Mouse (Mus musculus): ENCODE data around the gene Tmem51.

The Tmem51 gene

GRCm38 (mm10) chr4:142081631-142082283 lies 2.3 kb downstream of the Tmem51 start:
- DNase-seq (ENCODE audit: low spot score in 2 of 2): no peak

GRCm38 (mm10) chr4:142080901-142081630 lies 3.0 kb downstream of the Tmem51 start:
- peak in 1 of 2 experiments; percentile 29 for DNase-seq (ENCODE audit: low spot score in 2 of 2)

DNA sequence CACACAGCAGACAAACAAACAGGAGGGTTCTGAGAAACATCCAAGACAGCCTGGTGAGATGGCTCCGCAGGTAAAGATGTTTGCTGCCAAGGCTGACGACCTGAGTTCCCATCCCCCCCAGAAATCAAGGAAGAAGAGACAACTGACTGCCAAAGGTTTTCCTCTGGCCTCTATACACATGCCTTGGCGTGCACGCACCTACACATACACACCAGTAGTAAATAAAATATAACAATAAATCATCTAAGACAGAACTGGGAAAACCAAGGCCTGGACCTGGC lies 3.7 kb downstream of the Tmem51 start:
- DNase-seq (ENCODE audit: low spot score in 2 of 2): no peak

- DNase-seq (ENCODE audit: low spot score in 2 of 2): no peak
These were observed 4.2 kb downstream of the Tmem51 start for GRCm38 (mm10) chr4:142079629-142080486.

DNA sequence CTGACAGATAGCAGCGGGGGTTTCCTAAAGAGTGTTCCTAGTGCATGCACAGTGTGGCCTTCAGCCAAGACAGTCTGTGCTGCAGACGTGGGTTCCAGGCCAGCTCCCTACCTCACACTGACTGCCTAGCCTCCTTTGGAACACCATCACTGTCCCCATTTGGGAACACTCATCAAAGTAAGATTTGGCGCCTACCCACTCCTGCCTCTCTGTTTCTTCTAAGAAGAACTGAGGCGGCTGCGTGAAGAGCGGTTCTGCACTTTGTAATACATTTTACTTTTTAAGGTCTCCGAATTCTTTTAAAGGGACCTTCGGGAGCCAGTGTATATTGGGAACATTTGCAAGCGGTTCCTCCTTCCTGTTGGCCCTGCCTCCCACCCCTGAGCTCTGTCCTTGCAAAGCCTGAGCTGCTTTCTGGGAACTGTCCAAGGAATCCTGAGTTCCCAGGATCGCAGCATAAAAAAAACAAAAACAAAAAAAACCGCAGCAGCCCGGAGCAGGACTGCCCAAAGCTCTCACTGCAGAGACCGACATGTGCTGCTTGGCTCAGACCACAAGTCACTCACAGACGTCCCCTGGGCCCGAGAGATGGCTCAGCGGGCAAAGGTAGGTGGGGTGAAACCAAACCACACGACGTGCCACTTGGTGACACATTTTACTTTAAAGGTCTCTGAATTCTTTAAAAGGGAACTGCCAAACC lies 6.4 kb downstream of the Tmem51 start:
- DNase-seq (ENCODE audit: low spot score in 2 of 2): peak in 1 of 2 experiments; percentile 23

DNA sequence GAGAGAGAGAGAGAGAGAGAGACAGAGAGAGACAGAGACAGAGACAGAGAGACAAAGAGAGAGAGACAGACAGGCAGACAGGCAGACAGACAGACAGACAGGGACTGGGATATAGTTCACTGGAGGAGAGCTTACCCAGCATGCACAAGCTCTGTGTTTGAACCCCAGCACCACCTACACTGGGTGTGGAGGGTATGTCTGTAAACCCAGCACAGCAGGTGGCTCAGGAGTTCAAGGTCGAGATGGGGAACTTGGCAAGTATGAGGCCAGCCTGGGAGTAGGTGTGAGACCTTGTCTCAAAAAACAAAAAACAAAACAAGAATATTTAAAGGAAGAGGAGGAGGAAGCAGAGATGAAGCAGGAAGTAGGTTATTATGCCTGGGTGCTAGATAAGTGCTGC lies 7.2 kb downstream of the Tmem51 start:
- no peak for DNase-seq (ENCODE audit: low spot score in 2 of 2)

GRCm38 (mm10) chr4:142075931-142076330 lies 8.2 kb downstream of the Tmem51 start:
- DNase-seq (ENCODE audit: low spot score in 2 of 2): no peak

DNA sequence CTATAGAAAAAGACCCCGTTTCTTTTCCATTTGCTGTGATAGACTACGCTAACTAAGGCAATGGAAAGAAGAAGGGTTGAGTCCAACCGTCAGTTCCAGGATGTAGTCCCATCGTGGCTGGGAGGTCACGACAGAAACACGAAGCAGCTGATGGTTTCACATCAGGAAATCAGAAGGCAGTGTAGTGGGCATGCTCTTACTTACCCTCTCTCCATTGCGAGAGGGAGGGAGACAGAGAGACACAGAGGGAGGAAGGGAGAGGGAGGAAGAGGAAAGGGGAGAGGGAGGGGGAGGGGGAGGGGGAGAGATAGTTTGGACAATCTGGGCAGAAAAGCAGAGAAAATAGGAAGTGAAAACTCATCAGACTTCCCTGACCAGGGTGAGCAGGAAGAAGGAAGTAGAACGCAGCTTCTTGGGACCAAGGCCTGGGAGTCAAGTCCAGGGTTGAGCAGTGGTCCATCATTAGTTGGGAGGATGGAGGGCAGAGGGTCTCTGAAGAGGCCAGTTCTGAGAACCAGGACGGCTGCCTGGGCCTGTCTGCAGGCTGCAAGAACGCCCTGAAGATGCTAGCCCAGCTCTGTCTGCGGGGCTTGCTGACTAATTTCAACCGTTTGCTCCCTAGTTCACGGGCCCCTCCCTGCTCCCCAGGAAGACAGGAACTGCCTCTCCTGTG lies 9.9 kb downstream of the Tmem51 start:
- DNase-seq (ENCODE audit: low spot score in 2 of 2): no peak

- DNase-seq (ENCODE audit: low spot score in 2 of 2): no peak
These were observed 12.7 kb downstream of the Tmem51 start for GRCm38 (mm10) chr4:142071243-142071991.

GRCm38 (mm10) chr4:142070840-142071239 lies 13.3 kb downstream of the Tmem51 start:
- DNase-seq (ENCODE audit: low spot score in 2 of 2): no peak

DNA sequence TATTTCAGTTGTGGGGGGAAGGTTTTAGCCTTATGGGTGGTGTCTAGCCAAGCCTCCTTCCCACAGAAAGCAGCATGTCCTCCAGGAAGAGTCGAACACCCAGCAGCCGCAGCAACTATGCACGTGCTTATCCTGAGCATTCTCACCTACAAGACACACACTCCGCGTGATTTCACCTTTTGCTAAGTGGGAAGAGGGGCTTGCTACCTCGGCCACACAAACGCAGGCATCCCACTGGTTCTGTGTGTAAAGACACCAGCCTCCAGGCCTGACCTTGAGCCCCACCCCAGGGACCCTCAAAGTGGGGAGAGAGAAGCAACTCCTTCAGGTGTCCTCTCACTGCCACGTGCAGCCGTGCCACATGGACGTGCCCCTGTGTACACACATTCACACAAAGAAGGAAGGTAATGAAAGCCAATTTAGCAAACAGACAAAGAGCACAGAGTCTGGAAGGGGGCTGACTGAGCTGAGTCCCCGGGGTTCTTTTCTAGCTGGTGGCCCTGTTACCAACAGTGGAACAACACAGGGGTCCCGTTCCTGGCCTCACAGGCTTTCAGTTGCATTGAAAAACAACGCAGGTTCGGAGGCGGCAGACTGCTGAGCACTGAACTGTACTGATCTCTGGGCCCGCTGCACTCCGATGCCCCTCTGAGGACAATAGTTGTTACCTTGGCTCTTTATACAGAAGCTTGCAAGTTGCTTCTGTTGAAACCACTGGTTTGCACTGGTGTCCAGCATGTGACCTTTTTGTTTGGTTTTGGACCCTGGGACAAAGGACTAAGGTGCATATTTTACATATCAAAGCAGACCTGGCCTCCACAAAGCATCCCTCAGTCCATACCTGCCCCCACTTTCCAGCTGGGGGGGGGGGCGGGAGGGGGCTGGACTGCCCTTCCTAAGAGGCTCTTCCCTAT lies 14.9 kb downstream of the Tmem51 start:
- DNase-seq (ENCODE audit: low spot score in 2 of 2): no peak

GRCm38 (mm10) chr4:142066576-142066975 lies 17.5 kb downstream of the Tmem51 start:
- no peak for DNase-seq (ENCODE audit: low spot score in 2 of 2)

DNA sequence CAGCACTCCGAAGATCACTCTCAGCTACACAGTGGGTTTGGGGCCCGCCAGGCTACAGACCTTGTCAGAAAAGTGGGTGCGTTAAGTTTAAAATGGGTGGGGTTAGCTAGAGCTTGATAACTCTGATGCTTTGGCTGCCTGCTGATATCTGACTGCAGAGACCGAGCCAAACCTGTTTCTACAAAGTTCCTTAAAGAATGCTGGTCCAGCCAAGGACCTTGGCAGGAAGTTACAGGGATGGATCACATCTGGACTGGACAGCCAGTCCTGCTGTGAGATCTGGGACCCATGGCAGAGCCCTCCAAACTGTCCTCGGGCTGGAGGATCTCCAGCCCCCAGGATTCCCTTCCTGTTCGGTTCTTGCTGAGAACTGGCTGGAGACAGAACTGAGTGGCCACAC lies 18.3 kb downstream of the Tmem51 start:
- no peak for DNase-seq (ENCODE audit: low spot score in 2 of 2)

GRCm38 (mm10) chr4:142065270-142065669 lies 18.8 kb downstream of the Tmem51 start:
- DNase-seq (ENCODE audit: low spot score in 2 of 2): no peak

- no peak for DNase-seq (ENCODE audit: low spot score in 2 of 2)
These were observed 19.4 kb downstream of the Tmem51 start for GRCm38 (mm10) chr4:142064582-142065228.

- no peak for DNase-seq (ENCODE audit: low spot score in 2 of 2)
These were observed 21.0 kb downstream of the Tmem51 start for GRCm38 (mm10) chr4:142063057-142063534.

DNA sequence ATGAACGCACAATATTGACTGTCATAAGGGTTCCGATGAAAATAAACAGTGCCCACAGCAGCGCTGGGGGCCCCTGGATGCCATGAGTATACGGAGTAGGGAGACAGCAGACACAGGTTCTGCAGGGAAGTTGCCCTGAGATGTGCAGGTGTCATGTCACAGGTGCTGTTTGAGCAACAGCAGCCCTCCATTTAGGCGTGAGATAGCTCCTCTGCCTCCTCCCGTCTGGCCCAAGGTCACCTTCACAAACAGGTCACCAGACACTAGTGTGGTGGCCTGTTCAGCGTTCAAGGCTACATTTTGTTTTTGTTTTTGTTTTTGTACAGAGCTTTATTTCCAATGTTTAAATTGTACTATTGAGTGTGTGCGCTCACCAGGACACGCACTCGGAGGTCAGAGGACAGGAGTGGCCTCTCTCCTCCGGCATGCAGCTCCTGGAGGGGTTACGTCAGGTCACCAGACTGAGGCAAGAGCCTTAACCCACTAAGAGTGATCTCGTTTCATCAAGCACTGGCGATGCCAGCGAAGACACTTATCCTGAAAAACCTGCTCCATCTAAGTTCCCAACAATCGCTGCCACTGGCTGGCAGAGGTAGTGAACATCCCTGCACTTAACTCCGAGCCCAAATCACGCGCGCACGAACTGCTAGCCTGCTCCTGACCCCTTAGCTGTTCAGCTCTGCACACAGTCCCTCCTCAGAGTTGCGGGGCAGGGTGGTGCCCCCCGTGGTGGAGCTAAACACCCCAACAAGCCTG lies 22.4 kb downstream of the Tmem51 start:
- DNase-seq (ENCODE audit: low spot score in 2 of 2): no peak
